Mouse (Mus musculus): ENCODE data around the gene Gm3646. TPM values are rescaled to one million over a fixed set of nuclear protein-coding genes. Genes with fewer than 3 reads are reported as not detected.

The Gm3646 gene
- total RNA-seq, 2 experiments from 2014 or later = not detected

GRCm38 (mm10) chr1:39784632-39785031 is 20.5 kb downstream of the Gm3646 start:
- DNase-seq (ENCODE audit: low spot score in 2 of 2) = no peak
- intact Hi-C loops (cut with DNase I) = no loop called here

GRCm38 (mm10) chr1:39781835-39782234 is 23.3 kb downstream of the Gm3646 start:
- intact Hi-C loops (cut with DNase I) = no loop called here
- DNase-seq (ENCODE audit: low spot score in 2 of 2) = no peak

GRCm38 (mm10) chr1:39779111-39779980 is 25.8 kb downstream of the Gm3646 start:
- intact Hi-C loops (cut with DNase I) = loop anchor here (2.0 kb wide), 1 partner anchor 273 kb away; no protein-coding TSS in a partner anchor
- no peak for DNase-seq (ENCODE audit: low spot score in 2 of 2)

GRCm38 (mm10) chr1:39773991-39774729 is 31.0 kb downstream of the Gm3646 start:
- intact Hi-C loops (cut with DNase I) = no loop called here
- peak in 1 of 2 experiments; percentile 16 for DNase-seq (ENCODE audit: low spot score in 2 of 2)

GRCm38 (mm10) chr1:39773551-39773950 is 31.6 kb downstream of the Gm3646 start:
- intact Hi-C loops (cut with DNase I) = no loop called here
- no peak for DNase-seq (ENCODE audit: low spot score in 2 of 2)

GRCm38 (mm10) chr1:39772401-39773095 is 32.6 kb downstream of the Gm3646 start:
- intact Hi-C loops (cut with DNase I) = no loop called here
- no peak for DNase-seq (ENCODE audit: low spot score in 2 of 2)

- no peak for DNase-seq (ENCODE audit: low spot score in 2 of 2)
- intact Hi-C loops (cut with DNase I) = no loop called here
Measured at GRCm38 (mm10) chr1:39770436-39770835, 34.7 kb downstream of the Gm3646 start.

- DNase-seq (ENCODE audit: low spot score in 2 of 2) = no peak
- intact Hi-C loops (cut with DNase I) = no loop called here
Measured at GRCm38 (mm10) chr1:39768017-39768416, 37.1 kb downstream of the Gm3646 start.

- no peak for DNase-seq (ENCODE audit: low spot score in 2 of 2)
- intact Hi-C loops (cut with DNase I) = no loop called here
Measured at GRCm38 (mm10) chr1:39765854-39766493, 39.2 kb downstream of the Gm3646 start.

GRCm38 (mm10) chr1:39762025-39762370 is 43.1 kb downstream of the Gm3646 start:
- intact Hi-C loops (cut with DNase I) = loop anchor here (5.0 kb wide), 3 partner anchors 75 to 220 kb away; no protein-coding TSS in a partner anchor
- peak; percentile 72 to 95 for DNase-seq (ENCODE audit: low spot score in 2 of 2)

- intact Hi-C loops (cut with DNase I) = loop anchor here (2.0 to 5.0 kb wide), 4 partner anchors 74 to 221 kb away; no protein-coding TSS in a partner anchor
- peak; percentile 67 to 79 for DNase-seq (ENCODE audit: low spot score in 2 of 2)
Measured at GRCm38 (mm10) chr1:39761211-39762024, 43.7 kb downstream of the Gm3646 start.

GRCm38 (mm10) chr1:39760181-39760715 is 44.9 kb downstream of the Gm3646 start:
- intact Hi-C loops (cut with DNase I) = loop anchor here (2.0 to 5.0 kb wide), 4 partner anchors 73 to 222 kb away; no protein-coding TSS in a partner anchor
- DNase-seq (ENCODE audit: low spot score in 2 of 2) = no peak

GRCm38 (mm10) chr1:39759231-39760175 is 45.6 kb downstream of the Gm3646 start:
- intact Hi-C loops (cut with DNase I) = loop anchor here (2.0 to 5.0 kb wide), 4 partner anchors 72 to 223 kb away; no protein-coding TSS in a partner anchor

GRCm38 (mm10) chr1:39758244-39758643 is 46.9 kb downstream of the Gm3646 start:
- intact Hi-C loops (cut with DNase I) = no loop called here
- no peak for DNase-seq (ENCODE audit: low spot score in 2 of 2)

More at GRCm38 (mm10) chr1:39759231-39760175, 45.6 kb downstream of the Gm3646 start:
- no peak for DNase-seq (ENCODE audit: low spot score in 2 of 2)

GRCm38 (mm10) chr1:39756952-39757351 is 48.2 kb downstream of the Gm3646 start:
- DNase-seq (ENCODE audit: low spot score in 2 of 2) = no peak
- intact Hi-C loops (cut with DNase I) = no loop called here

- no peak for DNase-seq (ENCODE audit: low spot score in 2 of 2)
- intact Hi-C loops (cut with DNase I) = no loop called here
Measured at GRCm38 (mm10) chr1:39754224-39754957, 50.7 kb downstream of the Gm3646 start.
